Mouse (Mus musculus): ENCODE results near the gene Mapk8ip2. TPM values are rescaled to one million over a fixed set of nuclear protein-coding genes. Genes with fewer than 3 reads are reported as not detected.

Mapk8ip2 gene
- polyA plus RNA-seq (2017; shearing (Covaris generic)) = not detected

GRCm38 (mm10) chr15:89453865-89454478 is at the start of gene Mapk8ip2:
TSS of gene Mapk8ip2 (plus strand) at chr15:89453913.

GRCm38 (mm10) chr15:89410118-89410517 is 43.6 kb upstream of the Mapk8ip2 start, which contains the start of gene Syce3:
TSS of gene Syce3 (minus strand) at chr15:89410503.

GRCm38 (mm10) chr15:89425711-89426121 is 28.0 kb upstream of the Mapk8ip2 start, which contains the start of gene Cpt1b:
TSS of gene Cpt1b (minus strand) at chr15:89425863.

GRCm38 (mm10) chr15:89429352-89430221 is 24.1 kb upstream of the Mapk8ip2 start, which contains the start of the genes C730034F03Rik, Gm44502 and Chkb:
TSS of gene C730034F03Rik (plus strand) at chr15:89429589.
TSS of gene Gm44502 (minus strand) at chr15:89429696.
TSS of gene Chkb (minus strand) at chr15:89429908.

GRCm38 (mm10) chr15:89477091-89477491 is 23.4 kb downstream of the Mapk8ip2 start, which contains the start of gene Arsa:
TSS of gene Arsa (minus strand) at chr15:89477425.

GRCm38 (mm10) chr15:89498961-89499688 is 45.4 kb downstream of the Mapk8ip2 start, which contains the start of gene Shank3:
TSS of gene Shank3 (plus strand) at chr15:89499623.

Other genes with a start within 250 kb of the Mapk8ip2 start
- gene Ppp6r2, start 242.4 kb upstream of the Mapk8ip2 start, polyA plus RNA-seq (2017; shearing (Covaris generic)) = 14.5 TPM
- gene Sbf1, start 138.6 kb upstream of the Mapk8ip2 start, polyA plus RNA-seq (2017; shearing (Covaris generic)) = 191 TPM
- not detected for gene Adm2, start 131.2 kb upstream of the Mapk8ip2 start, polyA plus RNA-seq (2017; shearing (Covaris generic))
- gene Miox, start 119.5 kb upstream of the Mapk8ip2 start, polyA plus RNA-seq (2017; shearing (Covaris generic)) = not detected
- 57.9 TPM for gene Lmf2, start 98.3 kb upstream of the Mapk8ip2 start, polyA plus RNA-seq (2017; shearing (Covaris generic))
- gene Ncaph2, start 98.2 kb upstream of the Mapk8ip2 start, polyA plus RNA-seq (2017; shearing (Covaris generic)) = 142 TPM
- gene Sco2, start 80.1 kb upstream of the Mapk8ip2 start, polyA plus RNA-seq (2017; shearing (Covaris generic)) = 4.6 TPM
- 1.0 TPM for gene Tymp, start 76.9 kb upstream of the Mapk8ip2 start, polyA plus RNA-seq (2017; shearing (Covaris generic))
- gene Odf3b, start 74.6 kb upstream of the Mapk8ip2 start, polyA plus RNA-seq (2017; shearing (Covaris generic)) = not detected
- gene Klhdc7b, start 69.0 kb upstream of the Mapk8ip2 start, polyA plus RNA-seq (2017; shearing (Covaris generic)) = not detected
- not detected for gene Syce3, start 43.4 kb upstream of the Mapk8ip2 start, polyA plus RNA-seq (2017; shearing (Covaris generic))
- gene Cpt1b, start 28.1 kb upstream of the Mapk8ip2 start, polyA plus RNA-seq (2017; shearing (Covaris generic)) = not detected
- 11.5 TPM for gene C730034F03Rik, start 24.3 kb upstream of the Mapk8ip2 start, polyA plus RNA-seq (2017; shearing (Covaris generic))
- gene Gm44502, start 24.2 kb upstream of the Mapk8ip2 start, polyA plus RNA-seq (2017; shearing (Covaris generic)) = 0.42 TPM
- 145 TPM for gene Chkb, start 24.0 kb upstream of the Mapk8ip2 start, polyA plus RNA-seq (2017; shearing (Covaris generic))
- 20.8 TPM for gene Arsa, start 23.5 kb downstream of the Mapk8ip2 start, polyA plus RNA-seq (2017; shearing (Covaris generic))
- not detected for gene Shank3, start 45.7 kb downstream of the Mapk8ip2 start, polyA plus RNA-seq (2017; shearing (Covaris generic))
- not detected for gene Acr, start 114.4 kb downstream of the Mapk8ip2 start, polyA plus RNA-seq (2017; shearing (Covaris generic))
- 0.40 TPM for gene Rabl2, start 138.0 kb downstream of the Mapk8ip2 start, polyA plus RNA-seq (2017; shearing (Covaris generic))

All from naive thymus-derived CD4-positive, alpha-beta T cell, adult 5 months (primary cell).